Mouse (Mus musculus) hindlimb bud, embryonic 11.5 days (tissue): Measurements from ENCODE around the gene Prdm8.

ENCODE experiments used
- DNase-seq: peaks from one replicate; pipeline ENCODE4 v3.0.0-alpha.2; 2012; ENCODE audit warnings: low read depth, low spot score; ENCODE audit errors: extremely low spot score

The Prdm8 gene

DNA sequence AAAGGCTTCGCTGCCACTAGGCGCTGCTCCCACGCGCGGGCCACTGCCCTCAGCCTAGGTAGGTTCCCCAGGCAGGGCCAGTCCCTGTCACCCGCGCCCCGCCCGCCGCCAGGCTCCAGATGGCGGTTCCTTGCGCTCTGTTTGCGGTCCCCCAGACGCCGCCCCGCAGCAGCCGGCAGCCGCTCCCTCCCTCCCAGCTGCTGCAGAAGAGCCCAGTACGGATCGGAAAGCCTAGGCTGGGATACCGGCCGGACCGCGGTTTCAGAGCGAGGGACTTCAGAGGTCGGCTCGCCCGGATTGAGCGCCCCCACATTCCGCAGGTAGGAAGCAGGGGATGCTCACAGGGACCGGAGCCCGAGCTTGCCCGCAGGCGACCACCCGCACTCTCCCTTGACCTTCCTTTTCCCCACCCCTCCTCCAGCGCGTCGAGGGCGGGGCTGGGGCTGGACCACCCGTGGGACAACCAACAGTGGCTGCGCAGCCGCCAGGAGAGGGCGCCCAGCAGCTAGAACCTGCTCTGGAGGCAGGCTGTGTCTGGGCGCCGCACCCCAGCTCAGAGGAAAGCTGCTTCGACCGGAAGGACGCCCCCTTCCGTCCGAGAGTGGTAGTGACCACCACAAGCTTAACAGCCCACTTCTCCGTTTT, at the start of gene Prdm8:
TSS of gene Prdm8 (plus strand) at position 19 of the 645 bp plus-strand sequence.
- no peak for DNase-seq

DNA sequence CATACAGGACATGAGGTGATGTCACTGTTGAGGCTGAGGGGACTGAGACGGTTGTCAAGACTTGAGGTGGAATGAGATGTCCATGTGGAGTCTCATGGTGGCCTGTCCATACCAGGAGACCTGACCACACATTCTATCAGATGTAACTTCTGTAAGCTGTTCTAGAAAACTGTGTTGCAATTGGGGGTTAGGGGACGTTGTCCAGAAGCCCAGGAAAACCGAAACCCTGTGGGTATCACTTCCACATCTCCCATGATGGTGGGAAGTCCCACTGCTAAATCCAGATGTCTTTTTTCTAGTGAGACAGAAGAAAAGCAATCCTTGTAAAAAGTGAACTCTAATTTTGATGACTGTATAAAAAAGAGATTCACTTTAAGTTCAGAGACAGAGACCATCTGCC, 39.9 kb upstream of the Prdm8 start:
- no peak for DNase-seq

DNA sequence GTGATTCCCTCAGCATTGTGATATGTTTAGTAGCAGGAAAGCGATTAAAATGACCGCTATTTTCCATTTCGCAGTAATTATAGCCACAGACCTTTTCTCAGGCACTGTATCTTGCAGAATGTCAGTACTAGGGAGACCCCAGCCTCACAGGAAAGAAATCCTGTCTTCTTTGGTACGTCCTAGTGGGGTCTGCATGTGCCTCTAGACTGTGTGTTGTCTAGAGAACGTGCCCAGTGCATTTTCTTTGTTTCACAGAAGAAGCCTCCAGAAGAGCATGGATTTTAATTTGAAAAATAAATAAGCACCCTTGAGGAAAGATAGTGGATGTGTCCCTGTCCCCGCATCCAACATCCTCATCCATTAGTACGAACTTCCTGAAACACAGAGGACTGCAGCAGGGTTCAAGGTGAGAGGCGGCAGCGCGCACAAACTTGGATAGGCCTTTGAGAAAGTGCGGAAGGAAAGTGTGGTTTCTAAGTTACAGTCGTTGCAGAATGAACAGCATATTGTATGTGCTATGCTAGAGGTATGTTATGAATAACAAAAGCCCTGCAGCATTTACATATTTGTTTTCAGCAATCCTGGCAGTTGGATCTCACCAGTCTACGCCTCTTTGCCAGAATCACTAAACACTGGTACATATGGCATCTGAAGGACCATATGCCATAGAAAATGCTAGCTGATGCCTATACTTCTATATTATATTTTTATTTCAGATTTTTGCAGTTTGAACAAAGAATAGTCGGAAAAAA, 28.3 kb upstream of the Prdm8 start:
- DNase-seq: no peak

DNA sequence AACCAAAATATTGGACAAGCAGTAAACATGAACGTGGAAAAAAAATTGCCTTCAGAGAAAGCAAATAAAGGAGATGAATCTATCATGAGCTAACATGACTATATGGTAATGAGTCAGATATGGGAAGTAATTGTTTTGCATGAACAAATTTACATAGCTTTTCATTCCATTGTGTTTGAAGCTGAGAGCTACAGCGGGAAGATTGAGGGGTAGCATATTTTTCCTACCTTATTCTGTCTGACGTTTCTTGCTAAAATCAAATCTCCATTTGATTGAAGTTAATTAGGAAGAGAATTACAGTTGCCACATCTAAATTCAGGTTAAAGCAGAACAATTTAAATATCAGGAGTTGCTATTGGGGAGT, 27.7 kb upstream of the Prdm8 start:
- no peak for DNase-seq

DNA sequence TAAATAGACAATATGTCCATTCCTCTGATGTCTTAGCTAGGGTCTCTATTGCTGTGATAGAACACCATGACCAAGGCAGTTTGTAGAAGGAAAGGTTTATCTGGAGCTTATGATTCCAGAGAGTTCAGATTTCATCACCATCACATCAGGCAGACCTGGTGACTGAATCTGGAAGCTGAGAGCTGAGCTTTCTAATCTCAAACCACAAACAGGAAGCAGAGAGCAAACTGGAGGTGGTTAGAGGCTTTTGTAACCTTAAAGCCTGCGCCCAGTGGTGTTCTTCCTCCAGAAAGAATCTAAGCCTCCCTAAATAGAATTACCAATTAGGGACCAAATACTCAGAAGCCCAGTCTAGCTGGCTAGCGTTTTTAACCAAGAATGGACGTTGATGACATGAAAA, 20.1 kb upstream of the Prdm8 start:
- DNase-seq: no peak

DNA sequence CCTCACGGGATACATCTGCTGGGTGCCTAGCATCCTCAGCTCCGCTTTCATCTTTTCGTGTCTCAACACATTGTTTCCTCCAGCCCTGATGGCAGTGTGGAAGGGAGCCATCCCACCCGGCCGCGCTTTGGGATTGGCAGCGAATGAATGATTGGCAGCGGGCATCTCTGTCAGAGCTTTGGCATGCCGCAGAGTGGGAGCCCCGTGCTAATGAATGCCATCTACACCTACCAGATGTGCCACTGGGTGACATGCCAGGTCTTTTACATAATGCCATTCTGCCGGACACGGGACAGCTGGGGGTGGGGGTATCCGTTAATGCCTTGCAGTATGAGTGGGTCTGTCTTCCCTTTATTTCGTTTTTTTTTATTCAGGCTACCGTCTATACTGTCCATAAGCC, 882 bp upstream of the Prdm8 start:
- DNase-seq: no peak

DNA sequence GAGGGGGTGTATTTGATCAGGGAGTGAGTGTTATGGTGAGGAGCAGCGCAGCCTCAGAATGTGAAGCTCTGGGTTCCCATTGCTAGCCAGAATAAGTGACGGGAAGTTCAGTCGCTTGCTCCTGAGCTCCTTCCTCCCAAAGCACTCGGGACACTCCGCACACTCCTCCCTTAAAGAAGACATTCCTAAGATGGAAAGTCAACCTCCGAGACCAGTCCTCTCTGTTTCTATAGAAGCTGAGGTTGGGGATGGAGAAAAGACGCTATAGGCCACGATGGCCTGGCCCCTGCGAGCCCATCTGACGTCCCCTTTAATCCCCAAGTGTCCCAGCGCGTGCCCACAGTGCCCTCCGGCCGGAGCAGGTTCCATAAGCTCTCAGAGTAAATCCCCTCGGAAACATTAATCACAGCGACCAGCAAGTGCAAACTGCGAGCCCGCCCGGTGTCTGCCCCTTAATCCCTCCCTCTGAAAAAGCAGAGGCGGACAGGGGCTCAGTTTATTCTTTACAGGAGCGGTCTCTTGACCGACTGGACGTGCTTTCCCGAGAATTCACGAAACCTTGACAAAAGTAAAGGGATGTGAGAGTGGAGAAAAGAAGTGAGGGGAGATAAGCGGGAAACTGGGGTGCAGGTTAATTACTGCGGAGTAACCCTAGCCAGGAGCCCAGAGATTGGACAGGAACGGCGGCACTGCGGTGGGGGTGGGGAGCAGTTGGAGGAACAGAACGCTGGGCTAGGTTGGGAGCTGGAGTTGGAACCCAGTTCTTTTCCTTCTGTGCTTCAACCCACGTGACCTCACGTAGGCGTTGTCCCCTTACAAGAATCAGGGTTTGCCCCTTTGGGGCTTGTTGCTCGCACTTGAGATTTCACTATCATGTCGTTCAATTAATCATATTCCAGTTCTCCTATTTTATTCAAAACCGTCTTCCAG, 1.6 kb downstream of the Prdm8 start:
- no peak for DNase-seq

DNA sequence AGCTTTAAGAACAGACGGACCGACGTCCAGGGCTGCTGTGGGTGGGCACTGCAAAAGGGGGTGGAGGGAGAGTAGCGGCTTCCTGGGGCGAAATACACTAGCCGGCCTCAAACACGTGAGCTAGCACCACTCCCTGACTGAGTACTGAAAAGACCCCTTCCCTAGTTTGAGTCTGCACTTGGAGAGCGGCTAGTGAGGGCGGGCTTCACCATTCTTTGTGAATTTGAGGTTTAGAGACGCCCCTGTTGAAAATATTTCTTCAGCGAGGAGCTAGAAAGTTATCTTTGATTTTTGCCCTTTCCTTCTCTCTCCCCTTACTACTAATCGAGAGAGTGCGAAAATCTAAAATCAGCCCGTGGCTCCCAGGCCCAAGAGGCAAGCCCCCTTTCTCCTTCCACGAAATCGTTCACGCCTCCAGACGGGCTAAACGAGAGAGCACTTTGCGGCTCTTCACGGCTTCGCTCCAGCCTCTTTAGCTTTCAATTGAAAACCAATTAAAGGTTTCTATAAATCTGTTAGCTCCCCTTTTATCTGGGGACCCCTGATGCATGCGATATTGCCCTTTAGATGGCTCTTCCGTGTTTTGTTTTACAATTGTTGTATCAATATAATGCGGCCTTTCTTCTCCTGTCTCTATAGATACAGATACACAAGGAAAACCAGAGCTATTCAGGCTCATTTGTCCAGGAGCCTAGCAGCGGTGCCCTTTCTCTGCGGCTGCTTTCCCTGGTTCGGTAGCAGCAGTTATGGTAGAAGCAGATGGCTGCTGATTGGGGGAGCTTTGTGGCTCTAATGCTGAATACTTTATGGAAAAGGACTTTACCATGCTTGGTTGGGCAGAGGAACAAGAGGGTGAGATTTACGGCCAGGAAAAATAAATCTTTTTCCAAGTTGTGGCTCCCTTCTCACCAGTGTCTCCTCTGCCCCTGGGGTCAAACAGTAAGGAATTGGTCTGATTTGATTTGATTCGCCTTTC, 2.7 kb downstream of the Prdm8 start:
- DNase-seq: no peak

DNA sequence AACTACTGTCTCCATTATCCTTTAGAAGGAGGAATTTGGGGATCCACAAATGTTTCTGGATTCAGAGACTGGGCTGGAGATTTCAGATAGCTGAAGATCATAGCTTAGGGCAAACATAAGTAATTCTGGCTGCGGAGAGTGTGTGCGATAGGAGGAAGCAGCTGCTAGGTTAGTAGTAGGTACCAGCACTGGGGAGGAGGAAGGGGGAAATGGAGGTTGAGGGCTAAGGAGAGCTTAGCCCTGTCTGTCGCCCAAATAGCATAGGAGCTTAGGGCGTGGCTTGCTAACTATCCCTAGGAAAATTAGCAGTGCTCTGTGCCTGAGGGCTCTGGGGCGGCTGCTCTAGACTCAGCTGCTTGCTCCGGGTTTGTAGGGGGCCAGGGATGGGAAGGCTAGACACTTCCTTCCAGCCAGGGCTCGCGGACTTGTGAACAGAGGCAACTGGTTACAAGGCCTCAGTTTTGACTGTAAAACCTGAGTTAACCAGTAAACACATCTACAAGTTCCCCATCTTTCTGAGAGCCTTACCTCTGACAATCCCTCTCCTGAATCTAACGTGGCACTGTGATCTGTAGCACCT, 4.7 kb downstream of the Prdm8 start:
- DNase-seq: no peak

DNA sequence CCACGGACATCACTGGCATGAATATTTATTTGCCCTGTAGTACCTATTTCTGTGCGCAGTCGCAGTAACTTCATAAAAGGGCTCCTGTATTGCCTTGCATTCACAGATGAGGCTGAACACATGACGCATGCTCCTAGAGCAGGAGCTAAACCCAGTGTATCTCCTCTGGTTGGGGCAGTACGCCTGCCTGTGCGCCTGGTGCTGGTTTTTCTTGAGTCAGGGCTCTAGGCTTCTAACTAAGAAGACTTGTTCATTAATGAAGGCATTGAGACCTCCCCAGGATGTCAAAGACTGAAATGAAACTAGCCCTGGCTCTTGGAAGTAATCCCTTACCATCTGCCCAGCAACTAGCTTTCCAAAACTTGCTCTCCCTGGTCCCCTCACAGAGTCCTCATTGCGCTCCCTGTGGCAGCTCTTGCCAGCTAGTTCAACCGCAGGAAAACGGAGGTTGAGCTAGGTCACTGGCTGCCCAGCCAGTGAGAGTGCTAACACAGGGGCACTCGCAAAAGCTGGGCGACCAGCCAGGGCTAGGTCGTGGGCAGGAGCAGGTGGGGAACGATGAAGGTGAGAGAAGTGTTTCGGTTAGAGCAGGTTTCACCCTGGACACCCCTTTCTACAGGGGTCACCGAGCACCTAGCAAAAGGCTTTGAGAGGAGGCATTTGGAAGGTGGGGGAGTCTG, 5.6 kb downstream of the Prdm8 start:
- DNase-seq: no peak

DNA sequence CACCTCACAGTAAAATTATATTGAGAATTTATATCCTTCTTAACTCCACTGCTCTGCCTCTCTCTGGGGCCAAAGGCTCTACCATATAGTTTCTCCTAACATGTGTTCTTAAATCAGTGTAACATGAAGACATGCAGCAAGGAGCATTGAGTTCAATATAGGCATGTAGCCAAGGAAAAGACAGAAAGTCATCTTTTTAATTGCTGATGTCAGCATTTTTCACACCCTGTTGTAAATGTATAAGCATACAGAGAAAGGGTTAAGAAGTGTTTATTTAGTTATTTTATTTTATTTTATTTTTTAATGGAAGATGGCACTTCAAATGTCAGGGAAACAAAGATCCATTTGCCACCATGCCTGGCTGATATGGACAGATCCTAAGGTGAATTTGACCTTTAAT, 6.7 kb downstream of the Prdm8 start:
- DNase-seq: no peak

DNA sequence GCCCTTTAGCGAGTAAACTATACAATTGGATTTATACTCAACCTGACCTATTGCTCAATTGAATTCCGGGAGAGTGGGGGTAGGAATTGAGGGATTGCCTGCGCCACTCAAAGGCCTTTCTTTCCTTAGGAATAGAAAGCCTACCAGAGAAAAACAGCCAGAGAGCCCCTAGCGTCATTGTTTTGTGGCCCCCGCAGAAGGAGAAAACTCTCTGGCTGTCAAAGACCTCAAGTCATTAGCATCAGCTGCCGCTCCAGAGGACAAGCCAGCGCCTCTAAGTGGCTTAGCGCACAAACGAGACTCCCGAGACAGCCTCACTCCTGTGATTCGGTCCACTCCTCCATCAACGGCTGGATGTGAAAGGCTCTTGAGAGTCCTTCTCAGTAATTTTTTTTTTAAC, 12.6 kb downstream of the Prdm8 start:
- no peak for DNase-seq

DNA sequence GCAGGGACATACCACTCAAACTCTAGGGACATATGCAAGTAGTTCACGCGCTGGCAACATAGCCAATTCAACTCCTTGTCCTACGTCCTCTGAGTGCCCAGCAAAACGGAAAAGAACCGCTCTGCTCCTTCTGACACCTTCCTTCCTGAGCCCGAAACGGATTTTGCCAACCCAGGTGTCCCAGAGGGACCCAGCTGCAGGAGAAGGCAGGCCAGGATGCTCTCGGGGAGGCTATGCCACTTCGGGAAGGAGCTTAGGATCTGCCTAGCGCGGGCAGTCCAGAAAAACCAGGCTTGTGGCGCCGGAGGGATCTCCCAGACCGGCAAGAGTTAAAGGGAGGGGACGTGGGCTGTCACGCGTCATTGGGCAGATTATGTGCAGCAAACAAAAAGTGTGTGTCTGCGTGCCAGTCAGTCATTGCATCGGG, 13.5 kb downstream of the Prdm8 start:
- DNase-seq: no peak

DNA sequence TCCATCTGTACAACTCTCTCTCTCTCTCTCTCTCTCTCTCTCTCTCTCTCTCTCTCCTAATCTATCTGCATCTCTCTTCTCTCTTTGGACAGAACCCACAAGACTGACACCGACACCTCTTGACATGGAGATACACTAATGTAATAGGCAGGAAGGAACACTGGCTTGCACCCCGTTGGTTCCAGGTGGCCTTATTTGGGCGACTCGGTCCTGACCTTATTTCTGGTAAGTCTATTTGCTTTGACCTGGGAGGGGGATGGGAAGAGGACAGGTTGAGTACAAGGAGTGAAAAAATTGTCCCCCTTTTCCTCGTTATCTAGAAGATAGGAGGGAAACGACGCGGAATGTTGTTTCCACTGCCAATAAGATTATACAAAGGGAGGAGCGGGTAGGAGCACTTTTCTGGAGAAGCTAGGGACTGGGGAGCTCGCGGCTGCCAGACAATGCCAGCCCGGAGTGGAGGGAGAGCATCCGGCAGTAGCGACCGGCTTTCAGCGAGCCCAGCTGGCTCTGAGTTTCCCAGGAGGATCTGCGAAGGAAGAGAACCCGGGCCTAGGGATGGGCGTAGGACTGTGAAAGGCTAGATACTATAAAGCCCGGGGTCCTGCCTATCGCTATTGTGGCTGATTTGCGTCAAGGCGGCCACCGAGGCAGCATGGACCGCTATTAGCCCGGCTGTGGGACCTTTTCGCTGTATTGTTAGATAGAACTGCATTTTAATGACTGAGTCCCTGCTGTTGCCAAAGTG, 14.1 kb downstream of the Prdm8 start:
- no peak for DNase-seq

DNA sequence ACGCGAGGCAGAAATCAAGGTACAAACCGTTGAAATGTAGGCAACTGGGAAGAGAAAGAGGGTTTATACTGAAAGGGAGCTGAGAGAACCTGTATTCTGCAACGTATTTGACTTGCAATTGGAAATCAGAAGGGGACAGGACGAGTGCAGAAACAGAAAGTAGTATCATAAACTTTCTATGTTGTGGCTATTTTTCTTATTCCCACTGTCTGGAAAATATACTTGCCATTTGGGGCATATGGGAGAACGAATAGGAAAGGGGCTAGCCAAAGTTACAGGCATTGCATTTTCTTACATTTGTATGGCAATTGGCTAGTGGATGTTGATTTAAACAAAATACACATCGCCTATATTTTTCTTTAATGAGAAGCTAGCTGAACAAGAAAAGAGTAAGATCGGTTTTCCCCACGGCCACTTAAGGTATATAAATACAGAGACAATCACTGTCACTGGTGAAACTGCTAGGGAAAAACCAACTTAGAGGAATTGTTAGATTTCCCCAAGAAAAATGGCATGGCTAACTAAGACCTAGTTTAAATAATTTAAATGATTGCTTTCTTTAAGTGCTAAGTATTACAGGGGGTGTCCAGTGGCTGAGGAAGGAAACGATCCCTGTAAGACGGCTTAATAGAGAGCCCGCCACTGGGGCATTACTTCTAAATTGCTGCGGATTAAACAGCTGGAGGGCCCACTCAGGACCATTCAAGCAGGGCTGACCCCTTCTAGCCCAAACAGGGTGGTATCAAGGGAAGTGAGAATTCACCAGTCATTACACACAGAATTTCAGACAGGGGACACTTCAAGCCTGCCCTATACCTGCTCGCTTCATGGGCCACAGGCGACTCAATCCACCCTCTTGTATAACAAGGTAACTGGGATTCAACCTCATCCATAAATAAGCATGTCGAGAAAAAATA, 14.9 kb downstream of the Prdm8 start:
- DNase-seq: no peak

DNA sequence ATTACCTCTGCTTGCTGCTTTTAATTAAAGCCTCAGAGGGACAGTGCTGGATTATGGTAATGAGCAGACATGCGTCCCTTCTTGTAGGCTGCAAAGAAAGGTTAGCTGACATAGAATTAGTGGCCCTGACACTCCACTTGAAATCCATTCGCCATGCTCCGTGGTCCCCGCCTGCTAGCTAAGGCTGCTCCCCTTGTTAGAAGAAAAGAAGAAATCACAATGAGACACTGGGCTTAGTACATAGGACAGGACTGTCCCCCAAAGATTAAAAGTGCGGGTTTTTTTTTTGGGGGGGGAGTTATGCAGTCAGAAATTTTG, 15.6 kb downstream of the Prdm8 start:
- DNase-seq: no peak

DNA sequence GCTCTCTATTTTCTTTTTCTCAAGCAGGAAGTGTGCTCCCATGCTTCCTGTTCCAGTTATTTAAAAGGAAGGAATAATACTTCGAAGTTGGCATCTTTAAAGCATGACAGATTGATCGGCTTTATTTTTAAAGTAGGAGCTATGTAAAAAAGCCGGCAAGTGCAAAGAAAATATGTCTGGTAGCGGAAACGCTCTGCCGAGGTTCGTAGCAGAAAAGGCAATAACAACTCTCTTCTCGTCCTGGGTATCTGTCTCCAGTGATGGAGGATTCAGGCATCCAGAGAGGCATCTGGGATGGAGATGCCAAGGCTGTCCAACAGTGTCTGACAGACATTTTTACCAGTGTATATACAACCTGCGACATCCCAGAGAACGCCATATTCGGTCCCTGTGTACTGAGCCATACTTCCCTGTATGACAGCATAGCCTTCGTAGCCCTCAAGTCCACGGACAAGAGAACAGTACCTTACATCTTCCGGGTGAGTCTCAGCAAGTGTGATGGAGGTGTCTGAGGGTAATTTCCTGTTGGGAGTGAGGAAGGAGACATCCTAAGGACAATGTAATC, 16.1 kb downstream of the Prdm8 start:
- DNase-seq: no peak
